Mouse (Mus musculus) CH12.LX (cell line): ENCODE results near the gene Tas2r118.

ENCODE experiments used
- EP300 ChIP-seq: IDR thresholded peaks from 2 replicates; pipeline ENCODE4 v1.6.1; 2011; ENCODE audit warnings: low read length, improper control_type of control experiment
- POLR2A ChIP-seq: IDR thresholded peaks from 2 replicates; pipeline ENCODE4 v1.6.1; 2011; ENCODE audit warnings: low read depth, mild to moderate bottlenecking, improper control_type of control experiment, low read length

GRCm38 (mm10) chr6:23936414-23936813 lies 33.4 kb downstream of the Tas2r118 start:
- TF ChIP-seq EP300 (no peak), POLR2A (no peak)
